Mouse (Mus musculus): ENCODE results near the gene Igfals. TPM values are rescaled to one million over a fixed set of nuclear protein-coding genes. Genes with fewer than 3 reads are reported as not detected.

Gene Igfals
- not detected in 2 replicates for total RNA-seq (2014; fragmentation: Nextera tagmentation)
- 0.12 and 0.16 TPM in 2 replicates for total RNA-seq (2017)
- 0.10 and 0.12 TPM in 2 replicates for polyA plus RNA-seq (2012)

- peaks cover 70% of the 10 kb centered on the region for H3K36me3 ChIP-seq (replicated peaks)
Measured at GRCm38 (mm10) chr17:24865776-24866175, at the start of gene Igfals. Igfals (plus strand) TSS chr17:24865997.

GRCm38 (mm10) chr17:24817503-24817902 is 48.3 kb upstream of the Igfals start:
- Histone ChIP-seq H3K4me1 (ENCODE audit: insufficient read depth, low read depth, low read length) (peaks cover 2% of the 10 kb centered on the region; the same call in 1 of the 2 replicates), H3K9me3 (replicated peaks) (no peaks in the 10 kb centered on the region), H3K36me3 (replicated peaks) (no peaks in the 10 kb centered on the region), H3K4me3 (ENCODE audit: low read depth, low read length) (no peak overlapping the region), H3K27me3 (ENCODE audit: insufficient read depth, low read length) (peaks cover 12% of the 10 kb centered on the region; the same call in 1 of the 2 replicates)
- no peak for ATAC-seq (ENCODE audit: extremely low read depth, insufficient number of reproducible peaks, low FRiP score, poor library complexity, severe bottlenecking)
- no peak for DNase-seq (ENCODE audit: low spot score)
- TF ChIP-seq POLR2AphosphoS5 (IDR thresholded peaks at IDR 0.05; ENCODE audit: insufficient replicate concordance, low read depth, low read length) = no peak
- no peak for TF ChIP-seq GATA2 (IDR thresholded peaks at IDR 0.05; ENCODE audit: borderline replicate concordance, low read depth, low read length)
- TF ChIP-seq GATA1 (IDR thresholded peaks at IDR 0.05; ENCODE audit: borderline replicate concordance, low read length) = no peak

More at GRCm38 (mm10) chr17:24865776-24866175, at the start of gene Igfals:
- DNase-seq (ENCODE audit: low spot score) = no peak
- no peak for ATAC-seq (ENCODE audit: extremely low read depth, insufficient number of reproducible peaks, low FRiP score, poor library complexity, severe bottlenecking)
- Histone ChIP-seq H3K9me3 (replicated peaks) (no peaks in the 10 kb centered on the region), H3K27me3 (ENCODE audit: insufficient read depth, low read length) (peaks cover 3% of the 10 kb centered on the region; the same call in 1 of the 2 replicates), H3K4me1 (ENCODE audit: insufficient read depth, low read depth, low read length) (no peaks in the 10 kb centered on the region), H3K4me3 (ENCODE audit: low read depth, low read length) (no peak within 1 kb of the TSS)
- no peak for TF ChIP-seq TAL1 (conservative IDR thresholded peaks at IDR 0.05; ENCODE audit: low read depth, low read length)

- TF ChIP-seq CTCF (IDR thresholded peaks at IDR 0.05; ENCODE audit: low read depth, low read length) (no peak), GATA2 (IDR thresholded peaks at IDR 0.05; ENCODE audit: borderline replicate concordance, low read depth, low read length) (no peak), POLR2AphosphoS5 (IDR thresholded peaks at IDR 0.05; ENCODE audit: insufficient replicate concordance, low read depth, low read length) (no peak), TAL1 (conservative IDR thresholded peaks at IDR 0.05; ENCODE audit: low read depth, low read length) (no peak), GATA1 (IDR thresholded peaks at IDR 0.05; ENCODE audit: borderline replicate concordance, low read length) (no peak)
- peaks cover 11% of the 10 kb centered on the region; the same call in 1 of the 2 replicates for H3K27me3 ChIP-seq (ENCODE audit: insufficient read depth, low read length)
- no peaks in the 10 kb centered on the region for H3K36me3 ChIP-seq (replicated peaks)
- ATAC-seq (ENCODE audit: extremely low read depth, insufficient number of reproducible peaks, low FRiP score, poor library complexity, severe bottlenecking) (no peak), DNase-seq (ENCODE audit: low spot score) (no peak)
- no peak overlapping the region for H3K4me3 ChIP-seq (ENCODE audit: low read depth, low read length)
- H3K4me1 ChIP-seq (ENCODE audit: insufficient read depth, low read depth, low read length) = peaks cover 2% of the 10 kb centered on the region; the same call in 1 of the 2 replicates
- no peaks in the 10 kb centered on the region for H3K9me3 ChIP-seq (replicated peaks)
Measured at GRCm38 (mm10) chr17:24818172-24818571, 47.6 kb upstream of the Igfals start.

GRCm38 (mm10) chr17:24819469-24819868 is 46.3 kb upstream of the Igfals start:
- H3K9me3 ChIP-seq (replicated peaks) = no peaks in the 10 kb centered on the region
- H3K4me1 ChIP-seq (ENCODE audit: insufficient read depth, low read depth, low read length) = peaks cover 2% of the 10 kb centered on the region; the same call in 1 of the 2 replicates
- no peaks in the 10 kb centered on the region for H3K36me3 ChIP-seq (replicated peaks)
- DNase-seq (ENCODE audit: low spot score) (no peak), ATAC-seq (ENCODE audit: extremely low read depth, insufficient number of reproducible peaks, low FRiP score, poor library complexity, severe bottlenecking) (no peak)
- peaks cover 12% of the 10 kb centered on the region; the same call in 1 of the 2 replicates for H3K27me3 ChIP-seq (ENCODE audit: insufficient read depth, low read length)
- no peak for TF ChIP-seq POLR2AphosphoS5 (IDR thresholded peaks at IDR 0.05; ENCODE audit: insufficient replicate concordance, low read depth, low read length)
- no peak for TF ChIP-seq GATA1 (IDR thresholded peaks at IDR 0.05; ENCODE audit: borderline replicate concordance, low read length)
- TF ChIP-seq GATA2 (IDR thresholded peaks at IDR 0.05; ENCODE audit: borderline replicate concordance, low read depth, low read length) = no peak
- no peak for TF ChIP-seq CTCF (IDR thresholded peaks at IDR 0.05; ENCODE audit: low read depth, low read length)
- no peak for TF ChIP-seq TAL1 (conservative IDR thresholded peaks at IDR 0.05; ENCODE audit: low read depth, low read length)
- H3K4me3 ChIP-seq (ENCODE audit: low read depth, low read length) = no peak overlapping the region

GRCm38 (mm10) chr17:24821351-24822280 is 44.2 kb upstream of the Igfals start:
- ATAC-seq (ENCODE audit: extremely low read depth, insufficient number of reproducible peaks, low FRiP score, poor library complexity, severe bottlenecking) = no peak

GRCm38 (mm10) chr17:24839842-24840241 is 26.0 kb upstream of the Igfals start, which contains the start of gene Hagh:
Hagh (plus strand) TSS chr17:24840143.
- no peak for ATAC-seq (ENCODE audit: extremely low read depth, insufficient number of reproducible peaks, low FRiP score, poor library complexity, severe bottlenecking)
- TF ChIP-seq GATA2 (IDR thresholded peaks at IDR 0.05; ENCODE audit: borderline replicate concordance, low read depth, low read length) = no peak
- no peak for TF ChIP-seq POLR2AphosphoS5 (IDR thresholded peaks at IDR 0.05; ENCODE audit: insufficient replicate concordance, low read depth, low read length)
- no peak for TF ChIP-seq CTCF (IDR thresholded peaks at IDR 0.05; ENCODE audit: low read depth, low read length)
- TF ChIP-seq TAL1 (conservative IDR thresholded peaks at IDR 0.05; ENCODE audit: low read depth, low read length) = no peak
- no peak for TF ChIP-seq GATA1 (IDR thresholded peaks at IDR 0.05; ENCODE audit: borderline replicate concordance, low read length)
- DNase-seq (ENCODE audit: low spot score) = no peak

More at GRCm38 (mm10) chr17:24821351-24822280, 44.2 kb upstream of the Igfals start:
- H3K9me3 ChIP-seq (replicated peaks) = no peaks in the 10 kb centered on the region
- peaks cover 15% of the 10 kb centered on the region; the same call in 1 of the 2 replicates for H3K27me3 ChIP-seq (ENCODE audit: insufficient read depth, low read length)
- no peak for TF ChIP-seq POLR2AphosphoS5 (IDR thresholded peaks at IDR 0.05; ENCODE audit: insufficient replicate concordance, low read depth, low read length)
- TF ChIP-seq CTCF (IDR thresholded peaks at IDR 0.05; ENCODE audit: low read depth, low read length) = no peak
- no peak for TF ChIP-seq GATA2 (IDR thresholded peaks at IDR 0.05; ENCODE audit: borderline replicate concordance, low read depth, low read length)
- TF ChIP-seq TAL1 (conservative IDR thresholded peaks at IDR 0.05; ENCODE audit: low read depth, low read length) = no peak
- no peak for TF ChIP-seq GATA1 (IDR thresholded peaks at IDR 0.05; ENCODE audit: borderline replicate concordance, low read length)
- peaks cover 2% of the 10 kb centered on the region; the same call in 1 of the 2 replicates for H3K4me1 ChIP-seq (ENCODE audit: insufficient read depth, low read depth, low read length)
- no peaks in the 10 kb centered on the region for H3K36me3 ChIP-seq (replicated peaks)
- DNase-seq (ENCODE audit: low spot score) = no peak
- H3K4me3 ChIP-seq (ENCODE audit: low read depth, low read length) = no peak overlapping the region

More at GRCm38 (mm10) chr17:24839842-24840241, 26.0 kb upstream of the Igfals start, which contains the start of gene Hagh:
- Histone ChIP-seq H3K9me3 (replicated peaks) (no peaks in the 10 kb centered on the region), H3K27me3 (ENCODE audit: insufficient read depth, low read length) (peaks cover 16% of the 10 kb centered on the region), H3K36me3 (replicated peaks) (peaks cover 6% of the 10 kb centered on the region), H3K4me3 (ENCODE audit: low read depth, low read length) (no peak within 1 kb of the TSS), H3K4me1 (ENCODE audit: insufficient read depth, low read depth, low read length) (peaks cover 7% of the 10 kb centered on the region)

Measured in G1E (cell line).